Mouse (Mus musculus): Measurements from ENCODE around the gene Tcn2. TPM values are rescaled to one million over a fixed set of nuclear protein-coding genes. Genes with fewer than 3 reads are reported as not detected.

Gene Tcn2
- polyA plus RNA-seq, 1 experiment from 2014 or later: 30.9 TPM

DNA sequence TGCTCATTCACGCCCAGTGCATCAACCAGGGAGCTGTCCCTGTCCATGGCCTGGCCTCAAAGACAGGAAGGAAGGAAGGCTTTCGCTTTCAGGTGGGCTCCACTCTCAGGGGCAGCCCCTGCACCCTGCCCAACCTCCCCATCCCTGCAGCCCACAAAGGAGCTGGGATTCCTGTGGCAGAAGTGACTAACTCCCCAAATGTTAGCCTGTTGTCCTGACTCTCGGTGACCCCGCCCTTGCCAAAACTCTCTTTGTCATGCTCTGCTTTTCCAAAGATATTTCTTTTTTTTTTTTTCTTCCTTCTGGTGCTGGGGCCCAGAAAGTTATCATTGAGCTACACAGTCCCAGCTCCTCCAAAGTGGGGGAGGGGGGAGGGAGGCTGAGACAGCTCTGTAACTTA is 22.7 kb downstream of the Tcn2 start:
- no peaks in the 10 kb centered on the region for H3K9me3 ChIP-seq (ENCODE audit: control insufficient read depth, low read length)
- DNase-seq (ENCODE audit: low spot score, missing footprints): no peak
- WGBS: 86% methylated on average over 4 of the region's 4 CpGs
- H3K4me3 ChIP-seq (ENCODE audit: low read depth, low read length): no peak overlapping the region
- no peak overlapping the region for H3K4me2 ChIP-seq
- H3K27ac ChIP-seq (ENCODE audit: low read depth, low read length): no peak overlapping the region
- ATAC-seq (ENCODE audit: low FRiP score): no peak
- H3K36me3 ChIP-seq (ENCODE audit: control insufficient read depth, insufficient read depth, low read length): no peaks in the 10 kb centered on the region
- H3K9ac ChIP-seq (ENCODE audit: low read length): no peak overlapping the region
- peaks cover 17% of the 10 kb centered on the region for H3K4me1 ChIP-seq (ENCODE audit: control insufficient read depth, insufficient read depth, low read length)
- peaks cover 9% of the 10 kb centered on the region; the same call in 1 of the 2 replicates for H3K27me3 ChIP-seq (ENCODE audit: control insufficient read depth, insufficient read depth, low read length)

DNA sequence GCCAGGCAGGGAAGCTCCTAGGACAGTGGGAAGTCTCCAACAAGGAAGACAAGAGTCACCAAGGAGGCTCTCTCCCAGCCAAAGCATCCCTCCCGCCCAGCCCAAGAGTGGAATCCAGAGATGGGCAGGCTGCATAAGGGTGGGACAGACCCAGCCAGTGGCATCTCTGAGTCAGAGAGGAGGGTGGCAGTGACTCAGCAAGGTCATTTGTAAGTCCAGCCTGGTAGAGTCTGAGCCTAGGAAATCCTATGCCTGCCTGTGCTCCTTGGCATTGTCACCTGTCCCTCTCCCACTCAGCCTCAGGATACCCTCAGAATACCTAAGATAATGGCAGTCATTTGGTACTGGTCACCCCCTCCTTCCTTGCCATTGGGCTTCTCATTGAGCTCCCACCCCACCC is 26.5 kb downstream of the Tcn2 start:
- Histone ChIP-seq H3K36me3 (ENCODE audit: control insufficient read depth, insufficient read depth, low read length) (no peaks in the 10 kb centered on the region), H3K4me1 (ENCODE audit: control insufficient read depth, insufficient read depth, low read length) (no peaks in the 10 kb centered on the region; the same call in 1 of the 2 replicates), H3K27me3 (ENCODE audit: control insufficient read depth, insufficient read depth, low read length) (no peaks in the 10 kb centered on the region), H3K9ac (ENCODE audit: low read length) (no peak overlapping the region), H3K27ac (ENCODE audit: low read depth, low read length) (no peak overlapping the region), H3K4me2 (no peak overlapping the region), H3K4me3 (ENCODE audit: low read depth, low read length) (no peak overlapping the region), H3K9me3 (ENCODE audit: control insufficient read depth, low read length) (no peaks in the 10 kb centered on the region)
- ATAC-seq (ENCODE audit: low FRiP score) (no peak), DNase-seq (ENCODE audit: low spot score, missing footprints) (no peak)
- WGBS: 85% methylated on average over 1 of the region's 1 CpGs

DNA sequence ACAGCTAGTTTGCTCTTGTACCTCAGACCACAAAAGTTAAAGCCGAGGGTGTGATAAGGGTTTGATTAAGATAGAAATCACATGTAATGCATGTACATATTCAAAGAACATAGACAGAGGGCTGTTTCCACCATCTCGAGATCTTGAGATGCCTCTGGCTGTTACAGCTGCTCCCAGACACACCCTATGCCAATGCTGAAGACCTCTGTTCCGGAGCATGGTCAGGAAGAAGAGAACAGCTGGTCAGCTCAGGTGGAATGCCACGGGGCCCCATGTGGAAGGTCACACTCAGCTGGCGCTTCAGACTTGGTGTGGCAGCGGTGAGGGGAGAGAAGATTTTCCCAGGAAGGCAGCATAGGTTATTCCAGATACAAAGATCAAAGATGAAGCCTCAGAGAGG is 27.3 kb downstream of the Tcn2 start:
- H3K9ac ChIP-seq (ENCODE audit: low read length): no peak overlapping the region
- DNase-seq (ENCODE audit: low spot score, missing footprints) (no peak), ATAC-seq (ENCODE audit: low FRiP score) (no peak)
- no peaks in the 10 kb centered on the region for H3K9me3 ChIP-seq (ENCODE audit: control insufficient read depth, low read length)
- no peaks in the 10 kb centered on the region for H3K27me3 ChIP-seq (ENCODE audit: control insufficient read depth, insufficient read depth, low read length)
- 81% methylated on average over 6 of the region's 6 CpGs for WGBS
- no peak overlapping the region for H3K27ac ChIP-seq (ENCODE audit: low read depth, low read length)
- H3K4me3 ChIP-seq (ENCODE audit: low read depth, low read length): no peak overlapping the region
- H3K4me1 ChIP-seq (ENCODE audit: control insufficient read depth, insufficient read depth, low read length): no peaks in the 10 kb centered on the region
- no peak overlapping the region for H3K4me2 ChIP-seq
- H3K36me3 ChIP-seq (ENCODE audit: control insufficient read depth, insufficient read depth, low read length): no peaks in the 10 kb centered on the region

DNA sequence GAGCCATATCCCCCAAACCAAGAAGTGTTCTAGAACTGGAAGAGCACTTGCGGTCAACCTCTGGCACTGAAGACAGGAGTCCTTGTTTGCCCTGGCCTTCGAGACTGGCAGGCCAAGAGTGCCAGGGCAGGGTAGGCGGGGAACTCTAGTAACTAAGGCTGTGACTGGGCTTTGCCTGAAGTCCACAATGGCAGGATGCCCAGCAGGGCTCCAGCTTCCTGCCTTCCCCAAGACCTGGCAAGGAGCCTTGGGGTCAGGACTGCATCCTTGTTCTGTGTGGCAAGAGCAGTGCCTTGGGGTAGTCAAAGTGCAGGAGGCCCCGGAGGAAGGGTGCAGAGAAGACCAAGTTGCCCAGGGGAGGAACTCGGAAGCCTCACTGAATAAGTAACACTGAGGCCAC is 28.9 kb downstream of the Tcn2 start:
- ATAC-seq (ENCODE audit: low FRiP score) (no peak), DNase-seq (ENCODE audit: low spot score, missing footprints) (no peak)
- no peaks in the 10 kb centered on the region; the same call in 1 of the 2 replicates for H3K36me3 ChIP-seq (ENCODE audit: control insufficient read depth, insufficient read depth, low read length)
- WGBS: 86% methylated on average over 5 of the region's 5 CpGs
- no peak overlapping the region for H3K27ac ChIP-seq (ENCODE audit: low read depth, low read length)
- H3K27me3 ChIP-seq (ENCODE audit: control insufficient read depth, insufficient read depth, low read length): no peaks in the 10 kb centered on the region
- no peak overlapping the region for H3K4me3 ChIP-seq (ENCODE audit: low read depth, low read length)
- H3K9me3 ChIP-seq (ENCODE audit: control insufficient read depth, low read length): no peaks in the 10 kb centered on the region
- H3K4me2 ChIP-seq: no peak overlapping the region
- no peak overlapping the region for H3K9ac ChIP-seq (ENCODE audit: low read length)
- no peaks in the 10 kb centered on the region for H3K4me1 ChIP-seq (ENCODE audit: control insufficient read depth, insufficient read depth, low read length)

DNA sequence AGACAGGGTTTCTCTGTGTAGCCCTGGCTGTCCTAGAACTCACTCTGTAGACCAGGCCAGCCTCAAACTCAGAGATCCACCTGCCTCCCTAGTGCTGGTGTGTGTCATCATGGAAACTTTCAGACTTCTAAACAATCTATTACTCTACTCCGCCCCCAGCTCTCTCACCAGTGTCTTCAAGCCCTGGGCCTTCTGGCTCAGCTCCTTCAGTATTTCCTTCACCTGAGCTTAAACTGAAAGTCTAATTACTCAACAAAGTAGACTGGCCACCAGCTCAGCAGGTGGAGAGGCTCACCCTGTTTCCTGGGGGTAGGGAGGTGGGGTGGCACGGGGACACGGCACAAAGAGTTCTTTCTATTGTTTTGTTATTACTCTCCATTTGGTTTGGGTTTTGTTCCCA is 29.4 kb downstream of the Tcn2 start:
- H3K27ac ChIP-seq (ENCODE audit: low read depth, low read length): no peak overlapping the region
- no peak for DNase-seq (ENCODE audit: low spot score, missing footprints)
- H3K27me3 ChIP-seq (ENCODE audit: control insufficient read depth, insufficient read depth, low read length): no peaks in the 10 kb centered on the region
- H3K36me3 ChIP-seq (ENCODE audit: control insufficient read depth, insufficient read depth, low read length): no peaks in the 10 kb centered on the region; the same call in 1 of the 2 replicates
- H3K4me1 ChIP-seq (ENCODE audit: control insufficient read depth, insufficient read depth, low read length): no peaks in the 10 kb centered on the region
- H3K9ac ChIP-seq (ENCODE audit: low read length): no peak overlapping the region
- no peak overlapping the region for H3K4me3 ChIP-seq (ENCODE audit: low read depth, low read length)
- H3K9me3 ChIP-seq (ENCODE audit: control insufficient read depth, low read length): no peaks in the 10 kb centered on the region
- ATAC-seq (ENCODE audit: low FRiP score): no peak
- no peak overlapping the region for H3K4me2 ChIP-seq
- WGBS: 84% methylated on average over 3 of the region's 3 CpGs

DNA sequence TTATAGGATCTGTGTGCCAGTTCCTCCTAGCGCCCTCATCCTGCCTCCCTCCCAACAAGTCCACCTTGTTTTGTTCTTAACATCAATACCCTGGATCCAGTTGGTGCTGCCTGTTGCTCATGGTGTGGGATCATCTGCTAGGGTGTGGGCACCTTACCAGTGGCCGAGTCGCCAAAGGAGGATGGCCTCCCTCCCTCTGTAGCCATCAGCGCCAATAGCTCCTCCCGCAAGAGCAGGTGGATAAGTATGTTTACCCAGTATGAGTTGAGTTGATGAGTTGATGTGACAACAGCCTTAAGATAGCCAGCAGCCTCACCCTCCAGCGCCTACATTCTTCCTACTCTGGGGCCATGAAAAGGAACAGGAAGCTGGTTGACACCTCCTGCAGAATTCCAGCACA is 31.7 kb downstream of the Tcn2 start:
- Histone ChIP-seq H3K9ac (ENCODE audit: low read length) (no peak overlapping the region), H3K36me3 (ENCODE audit: control insufficient read depth, insufficient read depth, low read length) (no peaks in the 10 kb centered on the region; the same call in 1 of the 2 replicates), H3K4me3 (ENCODE audit: low read depth, low read length) (no peak overlapping the region), H3K4me1 (ENCODE audit: control insufficient read depth, insufficient read depth, low read length) (peaks cover 3% of the 10 kb centered on the region), H3K27ac (ENCODE audit: low read depth, low read length) (no peak overlapping the region), H3K9me3 (ENCODE audit: control insufficient read depth, low read length) (no peaks in the 10 kb centered on the region), H3K27me3 (ENCODE audit: control insufficient read depth, insufficient read depth, low read length) (no peaks in the 10 kb centered on the region), H3K4me2 (no peak overlapping the region)
- 84% methylated on average over 6 of the region's 6 CpGs for WGBS
- DNase-seq (ENCODE audit: low spot score, missing footprints) (no peak), ATAC-seq (ENCODE audit: low FRiP score) (no peak)

DNA sequence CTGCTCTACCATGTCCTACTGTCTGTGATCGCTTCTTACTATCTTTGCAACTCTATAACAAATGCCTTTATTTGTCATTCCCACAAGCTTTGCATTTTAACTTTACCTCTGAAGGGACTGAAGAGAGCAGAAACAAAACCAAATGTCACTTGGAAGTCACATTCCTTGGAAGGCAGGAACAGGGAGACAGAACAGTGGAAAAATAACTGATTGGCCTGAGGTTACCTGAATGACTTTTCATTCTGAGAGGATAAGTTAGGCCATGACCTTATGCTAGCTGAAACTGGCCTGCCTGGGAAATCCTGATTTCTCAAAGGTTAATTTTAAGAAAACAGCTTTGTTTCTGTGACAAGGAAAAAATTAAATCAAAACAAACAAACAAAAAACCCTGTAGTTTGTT is 36.0 kb downstream of the Tcn2 start:
- ATAC-seq (ENCODE audit: low FRiP score) (no peak), DNase-seq (ENCODE audit: low spot score, missing footprints) (no peak)
- Histone ChIP-seq H3K36me3 (ENCODE audit: control insufficient read depth, insufficient read depth, low read length) (no peaks in the 10 kb centered on the region; the same call in 1 of the 2 replicates), H3K4me1 (ENCODE audit: control insufficient read depth, insufficient read depth, low read length) (peaks cover 5% of the 10 kb centered on the region), H3K4me3 (ENCODE audit: low read depth, low read length) (no peak overlapping the region), H3K4me2 (no peak overlapping the region), H3K27me3 (ENCODE audit: control insufficient read depth, insufficient read depth, low read length) (no peaks in the 10 kb centered on the region), H3K27ac (ENCODE audit: low read depth, low read length) (no peak overlapping the region), H3K9me3 (ENCODE audit: control insufficient read depth, low read length) (no peaks in the 10 kb centered on the region), H3K9ac (ENCODE audit: low read length) (no peak overlapping the region)
- WGBS: 82% methylated on average over 1 of the region's 1 CpGs

DNA sequence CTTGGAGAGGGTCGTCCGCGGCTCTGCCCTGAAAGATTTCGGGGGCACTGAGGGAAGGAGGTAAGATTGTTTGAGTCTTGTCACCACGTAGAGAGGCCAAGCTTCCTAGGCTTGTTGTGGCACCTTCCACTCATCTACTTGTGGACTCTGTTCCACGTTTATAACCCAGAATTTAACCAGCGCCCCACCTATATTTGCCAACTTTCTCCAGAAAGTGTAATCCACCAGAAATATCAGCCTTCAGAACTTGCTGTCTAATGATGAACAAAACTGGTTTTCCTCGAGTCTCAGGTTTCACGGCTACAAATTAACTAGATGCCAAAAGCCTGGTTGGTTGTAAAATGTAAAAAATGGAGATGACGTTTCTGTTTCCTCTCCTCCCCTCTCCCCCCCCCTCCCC is 36.5 kb downstream of the Tcn2 start:
- peak overlapping the region; percentile 48 for H3K4me3 ChIP-seq (ENCODE audit: low read depth, low read length)
- ATAC-seq (ENCODE audit: low FRiP score): no peak
- H3K36me3 ChIP-seq (ENCODE audit: control insufficient read depth, insufficient read depth, low read length): no peaks in the 10 kb centered on the region; the same call in 1 of the 2 replicates
- peak overlapping the region; percentile 80; the same call in 1 of the 2 replicates for H3K27ac ChIP-seq (ENCODE audit: low read depth, low read length)
- peaks cover 5% of the 10 kb centered on the region for H3K4me1 ChIP-seq (ENCODE audit: control insufficient read depth, insufficient read depth, low read length)
- DNase-seq (ENCODE audit: low spot score, missing footprints): no peak
- H3K4me2 ChIP-seq: peak overlapping the region; percentile 46
- H3K9me3 ChIP-seq (ENCODE audit: control insufficient read depth, low read length): no peaks in the 10 kb centered on the region
- WGBS: 8% methylated on average over 10 of the region's 10 CpGs
- H3K27me3 ChIP-seq (ENCODE audit: control insufficient read depth, insufficient read depth, low read length): no peaks in the 10 kb centered on the region
- H3K9ac ChIP-seq (ENCODE audit: low read length): peak overlapping the region; percentile 76

DNA sequence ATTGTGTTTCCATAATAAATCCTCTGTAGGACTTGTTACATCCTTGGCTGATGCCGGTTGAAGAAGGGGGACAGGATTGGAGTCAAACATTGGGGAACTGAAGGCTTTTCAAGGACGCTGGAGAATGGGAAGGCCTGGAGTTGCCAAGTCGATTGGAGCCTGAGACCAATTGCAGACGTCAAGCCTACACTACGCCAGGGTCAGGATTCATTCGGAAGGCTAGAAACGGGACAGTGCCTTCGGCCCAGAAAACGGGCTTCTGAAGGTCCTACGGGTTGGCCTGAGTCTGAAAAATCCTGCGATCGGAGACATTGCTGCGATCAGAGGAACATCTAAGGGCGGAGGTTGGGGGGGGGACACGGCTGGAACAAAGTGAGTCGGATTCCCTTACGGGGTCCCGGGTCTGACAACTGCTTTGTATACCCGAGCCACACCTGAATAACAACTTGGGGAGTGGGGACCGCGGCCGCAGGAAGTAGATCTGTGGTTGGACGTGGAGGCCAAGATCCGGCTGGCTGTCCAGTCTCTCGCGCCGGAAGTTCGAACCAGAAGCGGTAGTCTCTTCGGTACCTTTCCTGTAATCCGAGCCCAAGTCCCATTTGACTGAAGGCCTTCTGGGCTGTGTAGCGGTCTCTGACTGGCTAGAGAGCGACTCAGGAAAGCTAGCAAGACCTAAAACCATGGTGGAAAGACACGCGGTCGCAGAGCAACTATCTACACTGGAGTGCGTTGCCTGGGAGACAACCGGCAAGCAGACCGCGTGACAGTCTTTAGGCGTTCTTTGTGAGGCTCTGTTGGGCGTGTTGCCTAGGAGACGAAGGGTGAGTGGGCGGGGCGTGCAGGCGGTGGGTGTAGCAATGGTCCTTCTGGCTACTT is 37.3 kb downstream of the Tcn2 start, which contains the start of the genes 4921536K21Rik and Dusp18:
TSS of gene 4921536K21Rik (minus strand) at position 693 of the 876 bp plus-strand sequence.
TSS of gene Dusp18 (plus strand) at position 835 of the 876 bp plus-strand sequence.
- H3K27me3 ChIP-seq (ENCODE audit: control insufficient read depth, insufficient read depth, low read length): no peaks in the 10 kb centered on the region
- peak within 1 kb of the TSS; percentile 76 for H3K9ac ChIP-seq (ENCODE audit: low read length)
- H3K4me1 ChIP-seq (ENCODE audit: control insufficient read depth, insufficient read depth, low read length): peaks cover 5% of the 10 kb centered on the region
- 2% methylated on average over 46 of the region's 46 CpGs for WGBS
- no peaks in the 10 kb centered on the region for H3K9me3 ChIP-seq (ENCODE audit: control insufficient read depth, low read length)
- ATAC-seq (ENCODE audit: low FRiP score): peak; percentile 99
- peak within 1 kb of the TSS; percentile 48 for H3K4me3 ChIP-seq (ENCODE audit: low read depth, low read length)
- peak within 1 kb of the TSS; percentile 80 for H3K27ac ChIP-seq (ENCODE audit: low read depth, low read length)
- no peaks in the 10 kb centered on the region; the same call in 1 of the 2 replicates for H3K36me3 ChIP-seq (ENCODE audit: control insufficient read depth, insufficient read depth, low read length)
- peak; percentile 99 for DNase-seq (ENCODE audit: low spot score, missing footprints)
- peak within 1 kb of the TSS; percentile 46 for H3K4me2 ChIP-seq

Data from midbrain, embryonic 11.5 days (tissue).